Mouse (Mus musculus): ENCODE results near the gene Acox1. TPM values are rescaled to one million over a fixed set of nuclear protein-coding genes. Genes with fewer than 3 reads are reported as not detected.

The Acox1 gene
- polyA plus RNA-seq, 1 experiment from 2014 or later: 304 TPM

GRCm38 (mm10) chr11:116221931-116222739, 23.3 kb upstream of the Acox1 start:
- H3K27ac ChIP-seq (ENCODE audit: low read depth): no peak overlapping the region
- peaks cover 27% of the 10 kb centered on the region for H3K4me1 ChIP-seq (ENCODE audit: insufficient read depth)
- H3K9ac ChIP-seq (replicated peaks): peak overlapping the region; percentile 6; the same call in 1 of the 2 replicates
- H3K4me3 ChIP-seq (ENCODE audit: low read depth, low read length): peak overlapping the region; percentile 19
- H3K36me3 ChIP-seq (replicated peaks; ENCODE audit: insufficient read depth, low read length): no peaks in the 10 kb centered on the region
- no peak for TF ChIP-seq CTCF (IDR thresholded peaks at IDR 0.05; ENCODE audit: low read depth)
- no peak for TF ChIP-seq EP300 (IDR thresholded peaks at IDR 0.05; ENCODE audit: low read depth)
- peak; percentile 26 for DNase-seq
- ATAC-seq: no peak
- H3K4me2 ChIP-seq (ENCODE audit: low read depth, low read length): peak overlapping the region; percentile 59
- H3K9me3 ChIP-seq (ENCODE audit: low read length): no peaks in the 10 kb centered on the region
- H3K27me3 ChIP-seq (ENCODE audit: insufficient read depth, low read length): peaks cover 29% of the 10 kb centered on the region
- WGBS (ENCODE audit: insufficient replicate concordance): 11% methylated on average over 53 of the region's 53 CpGs

GRCm38 (mm10) chr11:116219885-116220284, 21.0 kb upstream of the Acox1 start:
- ATAC-seq: peak; percentile 22
- peak; percentile 78 for DNase-seq
- Histone ChIP-seq H3K9me3 (ENCODE audit: low read length) (no peaks in the 10 kb centered on the region), H3K27ac (ENCODE audit: low read depth) (peak overlapping the region; percentile 92), H3K9ac (replicated peaks) (no peak overlapping the region), H3K36me3 (replicated peaks; ENCODE audit: insufficient read depth, low read length) (no peaks in the 10 kb centered on the region), H3K4me3 (ENCODE audit: low read depth, low read length) (no peak overlapping the region), H3K27me3 (ENCODE audit: insufficient read depth, low read length) (peaks cover 29% of the 10 kb centered on the region), H3K4me1 (ENCODE audit: insufficient read depth) (peaks cover 27% of the 10 kb centered on the region), H3K4me2 (ENCODE audit: low read depth, low read length) (no peak overlapping the region)
- WGBS (ENCODE audit: insufficient replicate concordance): 11% methylated on average over 4 of the region's 4 CpGs
- TF ChIP-seq CTCF (IDR thresholded peaks at IDR 0.05; ENCODE audit: low read depth) (peak; percentile 87), EP300 (IDR thresholded peaks at IDR 0.05; ENCODE audit: low read depth) (no peak)

GRCm38 (mm10) chr11:116218737-116219400, 20.0 kb upstream of the Acox1 start:
- TF ChIP-seq CTCF (IDR thresholded peaks at IDR 0.05; ENCODE audit: low read depth) (no peak), EP300 (IDR thresholded peaks at IDR 0.05; ENCODE audit: low read depth) (no peak)
- 37% methylated on average over 7 of the region's 7 CpGs for WGBS (ENCODE audit: insufficient replicate concordance)
- Histone ChIP-seq H3K9ac (replicated peaks) (0 out of 2 replicates have a peak overlapping the region, but pooled peaks have one; percentile 22), H3K9me3 (ENCODE audit: low read length) (no peaks in the 10 kb centered on the region), H3K4me1 (ENCODE audit: insufficient read depth) (peaks cover 27% of the 10 kb centered on the region), H3K36me3 (replicated peaks; ENCODE audit: insufficient read depth, low read length) (no peaks in the 10 kb centered on the region), H3K4me3 (ENCODE audit: low read depth, low read length) (no peak overlapping the region), H3K4me2 (ENCODE audit: low read depth, low read length) (no peak overlapping the region), H3K27ac (ENCODE audit: low read depth) (peak overlapping the region; percentile 92), H3K27me3 (ENCODE audit: insufficient read depth, low read length) (peaks cover 29% of the 10 kb centered on the region)
- peak; percentile 82 for DNase-seq
- peak; percentile 87 for ATAC-seq

- Histone ChIP-seq H3K27me3 (ENCODE audit: insufficient read depth, low read length) (peaks cover 23% of the 10 kb centered on the region), H3K4me2 (ENCODE audit: low read depth, low read length) (no peak overlapping the region), H3K9ac (replicated peaks) (0 out of 2 replicates have a peak overlapping the region, but pooled peaks have one; percentile 22), H3K36me3 (replicated peaks; ENCODE audit: insufficient read depth, low read length) (no peaks in the 10 kb centered on the region), H3K9me3 (ENCODE audit: low read length) (no peaks in the 10 kb centered on the region), H3K4me3 (ENCODE audit: low read depth, low read length) (no peak overlapping the region), H3K27ac (ENCODE audit: low read depth) (peak overlapping the region; percentile 92), H3K4me1 (ENCODE audit: insufficient read depth) (peaks cover 27% of the 10 kb centered on the region)
- ATAC-seq: peak; percentile 79
- TF ChIP-seq EP300 (IDR thresholded peaks at IDR 0.05; ENCODE audit: low read depth) (peak; percentile 84), CTCF (IDR thresholded peaks at IDR 0.05; ENCODE audit: low read depth) (no peak)
- no peak for DNase-seq
- WGBS (ENCODE audit: insufficient replicate concordance): 60% methylated on average over 2 of the region's 2 CpGs
Observed at GRCm38 (mm10) chr11:116218263-116218662, 19.4 kb upstream of the Acox1 start.

- H3K9ac ChIP-seq (replicated peaks): no peak overlapping the region
- H3K36me3 ChIP-seq (replicated peaks; ENCODE audit: insufficient read depth, low read length): no peaks in the 10 kb centered on the region
- TF ChIP-seq CTCF (IDR thresholded peaks at IDR 0.05; ENCODE audit: low read depth): no peak
- no peak for TF ChIP-seq EP300 (IDR thresholded peaks at IDR 0.05; ENCODE audit: low read depth)
- WGBS (ENCODE audit: insufficient replicate concordance): 79% methylated on average over 11 of the region's 11 CpGs
- no peak overlapping the region for H3K4me2 ChIP-seq (ENCODE audit: low read depth, low read length)
- H3K4me3 ChIP-seq (ENCODE audit: low read depth, low read length): no peak overlapping the region
- no peaks in the 10 kb centered on the region for H3K9me3 ChIP-seq (ENCODE audit: low read length)
- ATAC-seq (no peak), DNase-seq (no peak)
- H3K27ac ChIP-seq (ENCODE audit: low read depth): no peak overlapping the region
- H3K4me1 ChIP-seq (ENCODE audit: insufficient read depth): peaks cover 27% of the 10 kb centered on the region
- peaks cover 6% of the 10 kb centered on the region for H3K27me3 ChIP-seq (ENCODE audit: insufficient read depth, low read length)
Observed at GRCm38 (mm10) chr11:116216549-116216948, 17.7 kb upstream of the Acox1 start.

GRCm38 (mm10) chr11:116215991-116216390, 17.1 kb upstream of the Acox1 start:
- H3K9me3 ChIP-seq (ENCODE audit: low read length): no peaks in the 10 kb centered on the region
- 0 out of 2 replicates have a peak, but pooled peaks cover under 1% of the 10 kb centered on the region for H3K27me3 ChIP-seq (ENCODE audit: insufficient read depth, low read length)
- no peak overlapping the region for H3K9ac ChIP-seq (replicated peaks)
- H3K4me1 ChIP-seq (ENCODE audit: insufficient read depth): peaks cover 27% of the 10 kb centered on the region
- no peak for DNase-seq
- H3K27ac ChIP-seq (ENCODE audit: low read depth): no peak overlapping the region
- 92% methylated on average over 6 of the region's 6 CpGs for WGBS (ENCODE audit: insufficient replicate concordance)
- TF ChIP-seq EP300 (IDR thresholded peaks at IDR 0.05; ENCODE audit: low read depth) (no peak), CTCF (IDR thresholded peaks at IDR 0.05; ENCODE audit: low read depth) (no peak)
- no peak for ATAC-seq
- no peaks in the 10 kb centered on the region for H3K36me3 ChIP-seq (replicated peaks; ENCODE audit: insufficient read depth, low read length)
- H3K4me3 ChIP-seq (ENCODE audit: low read depth, low read length): no peak overlapping the region
- H3K4me2 ChIP-seq (ENCODE audit: low read depth, low read length): no peak overlapping the region

All from liver, postnatal 0 days (tissue).